Mouse (Mus musculus) left cerebral cortex, postnatal 10 days (tissue): ENCODE results near the gene Cd5. TPM values are rescaled to one million over a fixed set of nuclear protein-coding genes. Genes with fewer than 3 reads are reported as not detected.

Experiments
- DNase-seq, 2 experiments: peaks; one replicate each; pipeline ENCODE4 v3.0.0; 2021 to 2022; ENCODE audit warnings: low spot score in 2 of 2, mixed read lengths in 1 of 2; ENCODE audit errors: extremely low spot score in 1 of 2
- intact Hi-C: fragments of 180-260 bp; cut with DNase I; formaldehyde crosslinking; loops from one replicate; pipeline ENCODE4 v1.15.1; 2025
- total RNA-seq, 2 experiments: library from RNA; stranded (reverse); gene quantifications; 2 replicates each; pipeline ENCODE4 v1.2.3; 2021

Cd5 gene
- total RNA-seq: under 1 TPM in 1 of 2 experiments, not detected in 1; 0.30 TPM

GRCm38 (mm10) chr19:10738811-10739210, at the start of gene Cd5:
Gene Cd5 (minus strand): TSS chr19:10739002.
- intact Hi-C loops: no loop called here
- no peak for DNase-seq

- intact Hi-C loops: no loop called here
- DNase-seq: no peak
Measured at GRCm38 (mm10) chr19:10788242-10788641, 49.4 kb upstream of the Cd5 start.

- intact Hi-C loops: no loop called here
Measured at GRCm38 (mm10) chr19:10787406-10787805, 48.6 kb upstream of the Cd5 start.

GRCm38 (mm10) chr19:10786753-10787152, 48.0 kb upstream of the Cd5 start:
- DNase-seq: no peak
- intact Hi-C loops: no loop called here

More at GRCm38 (mm10) chr19:10787406-10787805, 48.6 kb upstream of the Cd5 start:
- no peak for DNase-seq

GRCm38 (mm10) chr19:10784796-10785459, 46.1 kb upstream of the Cd5 start:
- DNase-seq: no peak
- intact Hi-C loops: no loop called here

- intact Hi-C loops: no loop called here
- no peak for DNase-seq
Measured at GRCm38 (mm10) chr19:10784061-10784460, 45.3 kb upstream of the Cd5 start.

- intact Hi-C loops: no loop called here
- no peak for DNase-seq
Measured at GRCm38 (mm10) chr19:10783168-10783567, 44.4 kb upstream of the Cd5 start.

GRCm38 (mm10) chr19:10781641-10782040, 42.8 kb upstream of the Cd5 start:
- intact Hi-C loops: no loop called here
- DNase-seq: no peak

GRCm38 (mm10) chr19:10776906-10777305, 38.1 kb upstream of the Cd5 start:
- DNase-seq: no peak
- intact Hi-C loops: no loop called here

- intact Hi-C loops: no loop called here
Measured at GRCm38 (mm10) chr19:10774141-10774540, 35.3 kb upstream of the Cd5 start.

GRCm38 (mm10) chr19:10773384-10773783, 34.6 kb upstream of the Cd5 start:
- intact Hi-C loops: no loop called here
- no peak for DNase-seq

More at GRCm38 (mm10) chr19:10774141-10774540, 35.3 kb upstream of the Cd5 start:
- DNase-seq: no peak

GRCm38 (mm10) chr19:10772866-10773265, 34.1 kb upstream of the Cd5 start:
- no peak for DNase-seq
- intact Hi-C loops: no loop called here

- DNase-seq: no peak
- intact Hi-C loops: no loop called here
Measured at GRCm38 (mm10) chr19:10771995-10772394, 33.2 kb upstream of the Cd5 start.

GRCm38 (mm10) chr19:10769429-10770195, 30.8 kb upstream of the Cd5 start:
- intact Hi-C loops: no loop called here
- DNase-seq: no peak

- intact Hi-C loops: no loop called here
- DNase-seq: no peak
Measured at GRCm38 (mm10) chr19:10768694-10769428, 30.1 kb upstream of the Cd5 start.

- intact Hi-C loops: no loop called here
- DNase-seq: no peak
Measured at GRCm38 (mm10) chr19:10767631-10768030, 28.8 kb upstream of the Cd5 start.

GRCm38 (mm10) chr19:10763381-10764031, 24.7 kb upstream of the Cd5 start:
- intact Hi-C loops: no loop called here
- no peak for DNase-seq

GRCm38 (mm10) chr19:10762468-10762867, 23.7 kb upstream of the Cd5 start:
- intact Hi-C loops: no loop called here

GRCm38 (mm10) chr19:10761794-10762415, 23.1 kb upstream of the Cd5 start:
- intact Hi-C loops: no loop called here
- no peak for DNase-seq

More at GRCm38 (mm10) chr19:10762468-10762867, 23.7 kb upstream of the Cd5 start:
- no peak for DNase-seq
